Mouse (Mus musculus) erythroblast, embryonic 14.5 days (primary cell): ENCODE data around the gene Mov10. TPM values are rescaled to one million over a fixed set of nuclear protein-coding genes. Genes with fewer than 3 reads are reported as not detected.
"Not testable (repeated sequence)": the region's sequence is repeated elsewhere in the genome, so short reads cannot be mapped to it uniquely, and the experiment has no call there.

Source experiments
- H3K27me3 ChIP-seq: 2 replicates; pipeline ENCODE4 v1.6.1; 2012; ENCODE audit warnings: inconsistent platforms; ENCODE audit not compliant: control insufficient read depth
- H3K36me3 ChIP-seq: 2 replicates; pipeline ENCODE4 v1.6.1; 2012; ENCODE audit warnings: mild to moderate bottlenecking, inconsistent platforms; ENCODE audit not compliant: control insufficient read depth
- H3K4me1 ChIP-seq: 2 replicates; pipeline ENCODE4 v1.6.1; 2012; ENCODE audit warnings: inconsistent platforms; ENCODE audit not compliant: control insufficient read depth
- H3K4me3 ChIP-seq: replicated peaks from 2 replicates; pipeline ENCODE3; 2012; ENCODE audit warnings: moderate library complexity, mild to moderate bottlenecking, inconsistent platforms
- H3K9me3 ChIP-seq: 2 replicates; pipeline ENCODE4 v1.6.1; 2012; ENCODE audit warnings: low read length, inconsistent platforms, mixed read lengths; ENCODE audit not compliant: control insufficient read depth
- GATA1 ChIP-seq: IDR thresholded peaks from 2 replicates; pipeline ENCODE4 v1.6.1; 2012; ENCODE audit warnings: low read length, inconsistent platforms, mixed read lengths
- TAL1 ChIP-seq: IDR thresholded peaks from 3 replicates; pipeline ENCODE4 v1.6.1; 2012; ENCODE audit warnings: low read length, inconsistent platforms, mixed read lengths
- polyA plus RNA-seq: library from polyadenylated mRNA; stranded (reverse); fragments of >175 nt; gene quantifications from 2 replicates; pipeline ENCODE4 v1.2.3, GENCODE M21; 2012

Mov10 gene
- polyA plus RNA-seq, 1 experiment = 1.0 TPM

- Histone ChIP-seq H3K36me3 (no peaks in the 10 kb centered on the region), H3K4me1 (peaks cover 18% of the 10 kb centered on the region), H3K9me3 (no peaks in the 10 kb centered on the region), H3K27me3 (peaks cover 23% of the 10 kb centered on the region), H3K4me3 (no peak overlapping the region)
- TF ChIP-seq GATA1 (no peak), TAL1 (no peak)
Measured at GRCm38 (mm10) chr3:104771460-104771859, 46.9 kb downstream of the Mov10 start.

GRCm38 (mm10) chr3:104770918-104771317 is 47.4 kb downstream of the Mov10 start:
- Histone ChIP-seq H3K27me3 (peaks cover 20% of the 10 kb centered on the region), H3K4me1 (peaks cover 18% of the 10 kb centered on the region), H3K4me3 (no peak overlapping the region), H3K9me3 (no peaks in the 10 kb centered on the region), H3K36me3 (no peaks in the 10 kb centered on the region)
- TF ChIP-seq TAL1 = no peak

- H3K4me1 ChIP-seq = peaks cover 18% of the 10 kb centered on the region
- TF ChIP-seq GATA1 (no peak), TAL1 (no peak)
- no peak overlapping the region for H3K4me3 ChIP-seq
- H3K36me3 ChIP-seq = no peaks in the 10 kb centered on the region
- H3K27me3 ChIP-seq = peaks cover 15% of the 10 kb centered on the region
- no peaks in the 10 kb centered on the region for H3K9me3 ChIP-seq
Measured at GRCm38 (mm10) chr3:104770035-104770434, 48.3 kb downstream of the Mov10 start.

GRCm38 (mm10) chr3:104769135-104769534 is 49.2 kb downstream of the Mov10 start:
- Histone ChIP-seq H3K27me3 (peaks cover 15% of the 10 kb centered on the region), H3K9me3 (no peaks in the 10 kb centered on the region), H3K4me3 (no peak overlapping the region), H3K36me3 (no peaks in the 10 kb centered on the region), H3K4me1 (peaks cover 18% of the 10 kb centered on the region)
- TF ChIP-seq TAL1 (no peak), GATA1 (no peak)

- Histone ChIP-seq H3K9me3 (no peaks in the 10 kb centered on the region; the same call in 1 of the 2 replicates), H3K4me1 (peaks cover 29% of the 10 kb centered on the region), H3K4me3 (no peak overlapping the region), H3K27me3 (peaks cover 9% of the 10 kb centered on the region), H3K36me3 (no peaks in the 10 kb centered on the region)
- TF ChIP-seq TAL1 (no peak), GATA1 (no peak)
Measured at GRCm38 (mm10) chr3:104767716-104768115, 50.6 kb downstream of the Mov10 start.

- Histone ChIP-seq H3K4me3 (no peak overlapping the region), H3K9me3 (peaks cover under 1% of the 10 kb centered on the region), H3K36me3 (no peaks in the 10 kb centered on the region), H3K4me1 (peaks cover 31% of the 10 kb centered on the region), H3K27me3 (peaks cover 5% of the 10 kb centered on the region)
- TF ChIP-seq TAL1 = no peak
- no peak for TF ChIP-seq GATA1
Measured at GRCm38 (mm10) chr3:104767141-104767540, 51.2 kb downstream of the Mov10 start.

- no peak overlapping the region for H3K4me3 ChIP-seq
- peaks cover 10% of the 10 kb centered on the region for H3K27me3 ChIP-seq
- TF ChIP-seq TAL1 (no peak), GATA1 (no peak)
- peaks cover 3% of the 10 kb centered on the region for H3K9me3 ChIP-seq
- peaks cover 43% of the 10 kb centered on the region for H3K4me1 ChIP-seq
- no peaks in the 10 kb centered on the region for H3K36me3 ChIP-seq
Measured at GRCm38 (mm10) chr3:104765021-104765420, 53.3 kb downstream of the Mov10 start.

GRCm38 (mm10) chr3:104762103-104762863 is 56.1 kb downstream of the Mov10 start:
- Histone ChIP-seq H3K27me3 (peaks cover 33% of the 10 kb centered on the region), H3K4me3 (peak overlapping the region; percentile 37)

GRCm38 (mm10) chr3:104758869-104759268 is 59.5 kb downstream of the Mov10 start:
- H3K4me3 ChIP-seq = peak overlapping the region; percentile 46
- no peaks in the 10 kb centered on the region for H3K36me3 ChIP-seq
- H3K4me1 ChIP-seq = peaks cover 40% of the 10 kb centered on the region
- peaks cover 37% of the 10 kb centered on the region for H3K27me3 ChIP-seq
- TF ChIP-seq GATA1 (no peak), TAL1 (no peak)
- H3K9me3 ChIP-seq = peaks cover 3% of the 10 kb centered on the region

More at GRCm38 (mm10) chr3:104762103-104762863, 56.1 kb downstream of the Mov10 start:
- peaks cover 40% of the 10 kb centered on the region for H3K4me1 ChIP-seq
- H3K9me3 ChIP-seq, H3K36me3 ChIP-seq: not testable (repeated sequence)

GRCm38 (mm10) chr3:104758406-104758805 is 60.0 kb downstream of the Mov10 start:
- TF ChIP-seq TAL1 (no peak), GATA1 (no peak)
- Histone ChIP-seq H3K4me3 (peak overlapping the region; percentile 46), H3K4me1 (peaks cover 35% of the 10 kb centered on the region), H3K9me3 (peaks cover 3% of the 10 kb centered on the region), H3K36me3 (no peaks in the 10 kb centered on the region), H3K27me3 (peaks cover 39% of the 10 kb centered on the region)

GRCm38 (mm10) chr3:104752845-104753244 is 65.5 kb downstream of the Mov10 start:
- H3K4me3 ChIP-seq, H3K4me1 ChIP-seq: not testable (repeated sequence)
- peaks cover 15% of the 10 kb centered on the region for H3K27me3 ChIP-seq

More at GRCm38 (mm10) chr3:104752845-104753244, 65.5 kb downstream of the Mov10 start:
- not testable (repeated sequence) for H3K9me3 ChIP-seq, H3K36me3 ChIP-seq
